Mouse (Mus musculus): Measurements from ENCODE around the gene Olfr450.

- no peak for TF ChIP-seq CTCF (IDR thresholded peaks at IDR 0.05; ENCODE audit: extremely low read depth, insufficient read depth, insufficient read length, insufficient replicate concordance)
- TF ChIP-seq POLR2A (IDR thresholded peaks at IDR 0.05; ENCODE audit: low read depth, low read length), result no peak
Observed at GRCm38 (mm10) chr6:42790247-42790948, 21.3 kb upstream of the Olfr450 start.
